Mouse (Mus musculus) C2C12 (cell line): ENCODE data around the gene Ndufaf3. TPM values are rescaled to one million over a fixed set of nuclear protein-coding genes. Genes with fewer than 3 reads are reported as not detected.
A peak's percentile ranks its signal among the peaks of the same experiment; 100 is the strongest.

Experiments
- H3K27me3 ChIP-seq: one replicate; pipeline ENCODE4 v1.6.1; 2011; ENCODE audit not compliant: control insufficient read depth, insufficient read depth, insufficient read length
- H3K36me3 ChIP-seq: one replicate; pipeline ENCODE4 v1.6.1; 2011; ENCODE audit not compliant: control insufficient read depth, insufficient read depth
- H3K4me3 ChIP-seq: one replicate; pipeline ENCODE4 v1.5.1; 2011; ENCODE audit warnings: mild to moderate bottlenecking, control low read depth; ENCODE audit not compliant: poor library complexity, insufficient read depth, severe bottlenecking
- H3K79me2 ChIP-seq: one replicate; pipeline ENCODE4 v1.6.1; 2011; ENCODE audit not compliant: control insufficient read depth, insufficient read depth
- H3K79me3 ChIP-seq: one replicate; pipeline ENCODE4 v1.6.1; 2011; ENCODE audit warnings: low read depth, control low read depth
- H3ac ChIP-seq: one replicate; pipeline ENCODE3; 2011; ENCODE audit warnings: low read depth; ENCODE audit not compliant: control insufficient read depth, insufficient read length
- CEBPB ChIP-seq: IDR thresholded peaks from one replicate; pipeline ENCODE4 v1.6.1; 2011; ENCODE audit warnings: low read depth, mild to moderate bottlenecking, control low read depth, moderate library complexity
- CTCF ChIP-seq: IDR thresholded peaks from one replicate; pipeline ENCODE4 v1.5.1; 2011; ENCODE audit not compliant: control insufficient read depth, insufficient read depth, insufficient read length
- FOSL1 ChIP-seq: IDR thresholded peaks from one replicate; pipeline ENCODE4 v1.8.0; 2011; ENCODE audit warnings: mild to moderate bottlenecking, low read length; ENCODE audit not compliant: poor library complexity, insufficient read depth, severe bottlenecking
- MAX ChIP-seq: IDR thresholded peaks from one replicate; pipeline ENCODE4 v1.6.1; 2011; ENCODE audit warnings: mild to moderate bottlenecking, control low read depth
- MYOD1 ChIP-seq: IDR thresholded peaks from one replicate; pipeline ENCODE4 v1.6.1; 2011; ENCODE audit warnings: low read depth; ENCODE audit not compliant: control insufficient read depth, insufficient read length
- MYOG ChIP-seq: IDR thresholded peaks from one replicate; pipeline ENCODE4 v1.6.1; 2011; ENCODE audit not compliant: control insufficient read depth, insufficient read length; ENCODE audit errors: extremely low read depth
- USF1 ChIP-seq: IDR thresholded peaks from one replicate; pipeline ENCODE4 v1.6.1; 2011; ENCODE audit warnings: low read depth, mild to moderate bottlenecking, control low read depth, moderate library complexity
- polyA plus RNA-seq: library from polyadenylated mRNA; unstranded; fragments of >200 nt; fragmentation: generic; extraction: Trizol; gene quantifications from one replicate; pipeline ENCODE4 v1.2.1, GENCODE M21; 2012; ENCODE audit warnings: missing spikeins

The Ndufaf3 gene
- polyA plus RNA-seq, 1 experiment, result 6.8 TPM

DNA sequence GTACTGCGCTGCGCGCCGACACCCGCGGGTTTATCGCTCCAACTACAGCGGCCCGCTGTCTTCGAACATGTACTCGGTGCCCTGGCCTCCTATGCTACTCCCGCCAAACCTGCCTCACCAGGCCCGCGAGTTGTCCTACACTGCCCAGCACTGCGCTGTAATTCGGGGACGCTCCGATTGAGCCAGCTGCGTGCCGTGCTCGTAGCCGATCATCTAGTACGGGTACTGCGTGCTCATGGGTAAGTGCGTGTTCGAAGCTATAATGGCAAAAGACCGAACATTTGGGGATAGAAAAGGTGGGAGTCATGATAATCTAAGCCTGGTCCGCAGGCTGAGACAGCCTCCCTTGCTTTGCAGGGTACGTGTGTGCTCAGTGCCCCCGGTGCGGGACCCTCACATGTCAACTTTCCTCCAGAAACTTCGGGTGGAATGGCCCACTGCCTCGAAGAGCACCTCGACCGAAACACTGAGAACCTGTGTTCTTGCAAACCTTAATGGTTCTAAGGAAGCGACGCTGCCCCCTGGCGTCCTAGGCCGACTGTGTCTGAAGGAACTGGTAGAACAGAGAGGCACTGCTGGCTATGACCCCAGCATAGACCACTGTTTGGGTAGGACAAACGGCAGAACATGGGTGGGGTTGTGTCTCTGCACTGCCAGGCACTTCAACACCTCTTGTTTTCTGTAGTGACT, 3.1 kb upstream of the Ndufaf3 start:
- no peak for TF ChIP-seq USF1
- peak; percentile 50 for TF ChIP-seq CTCF
- TF ChIP-seq CEBPB, result no peak
- TF ChIP-seq FOSL1, result no peak
- Histone ChIP-seq H3ac (peak overlapping the region; percentile 73), H3K79me3 (peaks cover 5% of the 10 kb centered on the region), H3K27me3 (no peaks in the 10 kb centered on the region), H3K79me2 (peaks cover 11% of the 10 kb centered on the region), H3K4me3 (peak overlapping the region; percentile 49), H3K36me3 (peaks cover 17% of the 10 kb centered on the region)

DNA sequence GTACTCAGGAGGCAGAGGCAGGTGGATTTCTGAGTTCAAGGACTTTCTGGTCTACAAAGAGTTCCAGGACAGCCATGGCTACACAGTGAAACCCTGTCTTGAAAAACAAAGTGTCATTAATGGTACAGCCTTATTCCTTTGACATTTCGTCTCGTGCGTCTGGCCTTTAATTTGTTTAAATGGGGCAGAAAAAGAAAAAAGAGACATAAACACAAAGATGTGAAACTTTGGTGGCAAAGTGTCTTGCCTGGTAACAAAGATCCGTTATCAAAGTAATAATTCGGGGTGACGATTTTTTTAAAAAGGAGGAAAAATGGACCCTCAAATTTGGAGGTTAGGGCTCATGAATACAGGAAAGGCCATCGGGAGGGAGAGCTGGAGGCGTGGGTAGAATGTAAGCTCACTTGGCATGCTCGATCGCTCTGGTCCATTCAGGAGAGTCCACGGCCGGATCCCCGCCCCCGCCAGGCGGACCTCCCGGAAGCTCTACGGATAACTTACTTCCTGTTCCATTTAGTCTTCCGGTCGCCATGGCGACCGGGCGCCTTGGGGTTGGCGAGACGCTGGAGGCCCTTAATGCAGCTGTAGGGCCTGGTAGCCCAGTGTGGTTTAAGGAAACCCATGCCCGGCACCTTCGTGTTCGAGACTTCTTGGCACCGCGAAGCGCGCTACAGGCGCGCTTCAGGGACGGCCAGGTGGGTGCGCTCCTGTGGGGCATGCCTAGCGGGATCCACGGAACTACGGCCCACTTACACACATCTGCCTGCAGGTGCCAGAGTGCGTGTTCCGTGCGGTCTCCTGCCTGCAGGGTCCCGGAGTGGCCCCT, 2.4 kb upstream of the Ndufaf3 start, which contains the start of gene Dalrd3:
Dalrd3 (plus strand) TSS at position 506 of the 826 bp plus-strand sequence.
- Histone ChIP-seq H3K36me3 (peaks cover 24% of the 10 kb centered on the region), H3K79me2 (peaks cover 11% of the 10 kb centered on the region), H3K79me3 (peaks cover 5% of the 10 kb centered on the region), H3K4me3 (peak within 1 kb of the TSS; percentile 49), H3K27me3 (no peaks in the 10 kb centered on the region), H3ac (peak within 1 kb of the TSS; percentile 73)
- TF ChIP-seq MAX (peak; percentile 59), MYOG (no peak), CEBPB (no peak), FOSL1 (no peak), MYOD1 (no peak)

DNA sequence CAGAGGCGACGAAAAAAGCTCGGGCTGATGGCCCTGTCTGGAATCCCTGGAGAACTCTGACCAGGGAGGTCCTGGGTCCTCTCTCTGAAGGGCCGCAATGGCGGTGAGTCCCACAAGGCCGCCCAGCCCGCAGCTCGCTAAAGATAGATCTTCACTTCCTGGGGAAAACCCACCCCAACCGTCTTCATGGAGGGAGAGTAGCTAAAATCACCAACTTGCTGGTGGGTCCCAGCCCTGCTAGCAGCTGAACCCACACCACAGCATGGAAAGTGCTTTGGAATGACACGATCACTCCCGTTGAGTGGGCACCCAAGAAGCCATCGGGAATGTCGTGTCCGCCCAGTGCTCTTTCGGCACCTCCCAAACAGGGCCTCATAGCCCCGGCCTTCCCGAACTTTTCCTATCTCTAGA, 1.3 kb upstream of the Ndufaf3 start:
- H3K79me3 ChIP-seq, result peaks cover 5% of the 10 kb centered on the region
- no peak overlapping the region for H3K4me3 ChIP-seq
- peaks cover 11% of the 10 kb centered on the region for H3K79me2 ChIP-seq
- H3K27me3 ChIP-seq, result no peaks in the 10 kb centered on the region
- H3K36me3 ChIP-seq, result peaks cover 34% of the 10 kb centered on the region
- TF ChIP-seq MYOD1 (no peak), FOSL1 (no peak), CTCF (no peak), USF1 (no peak)
- H3ac ChIP-seq, result no peak overlapping the region

DNA sequence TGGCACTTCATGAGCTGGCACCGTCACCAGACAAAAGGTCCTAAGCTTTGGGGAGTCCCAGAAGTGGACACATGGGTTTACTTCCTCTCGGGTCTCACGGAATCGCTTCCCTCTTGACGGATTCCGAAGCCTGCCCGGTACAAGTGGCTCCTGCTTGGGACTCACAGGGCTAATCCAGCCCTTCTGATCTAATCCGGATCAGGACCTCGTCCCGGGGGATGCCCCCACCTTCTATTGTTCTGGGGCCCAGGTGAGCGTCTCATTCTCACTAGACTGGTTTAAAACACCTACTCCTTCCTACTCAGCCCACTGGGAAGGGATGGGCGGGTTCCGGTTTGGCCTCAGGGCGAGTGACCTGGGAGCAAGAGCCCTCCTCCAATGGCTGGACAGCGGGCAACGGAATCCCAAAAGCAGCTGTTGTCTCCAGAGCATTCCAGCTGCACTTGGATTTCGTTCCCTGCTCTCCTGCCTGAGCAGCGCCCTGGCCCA, 741 bp upstream of the Ndufaf3 start:
- peaks cover 5% of the 10 kb centered on the region for H3K79me3 ChIP-seq
- H3K27me3 ChIP-seq, result no peaks in the 10 kb centered on the region
- H3K36me3 ChIP-seq, result peaks cover 33% of the 10 kb centered on the region
- TF ChIP-seq MAX, result no peak
- H3ac ChIP-seq, result peak overlapping the region; percentile 78
- peak overlapping the region; percentile 41 for H3K4me3 ChIP-seq
- peaks cover 11% of the 10 kb centered on the region for H3K79me2 ChIP-seq

DNA sequence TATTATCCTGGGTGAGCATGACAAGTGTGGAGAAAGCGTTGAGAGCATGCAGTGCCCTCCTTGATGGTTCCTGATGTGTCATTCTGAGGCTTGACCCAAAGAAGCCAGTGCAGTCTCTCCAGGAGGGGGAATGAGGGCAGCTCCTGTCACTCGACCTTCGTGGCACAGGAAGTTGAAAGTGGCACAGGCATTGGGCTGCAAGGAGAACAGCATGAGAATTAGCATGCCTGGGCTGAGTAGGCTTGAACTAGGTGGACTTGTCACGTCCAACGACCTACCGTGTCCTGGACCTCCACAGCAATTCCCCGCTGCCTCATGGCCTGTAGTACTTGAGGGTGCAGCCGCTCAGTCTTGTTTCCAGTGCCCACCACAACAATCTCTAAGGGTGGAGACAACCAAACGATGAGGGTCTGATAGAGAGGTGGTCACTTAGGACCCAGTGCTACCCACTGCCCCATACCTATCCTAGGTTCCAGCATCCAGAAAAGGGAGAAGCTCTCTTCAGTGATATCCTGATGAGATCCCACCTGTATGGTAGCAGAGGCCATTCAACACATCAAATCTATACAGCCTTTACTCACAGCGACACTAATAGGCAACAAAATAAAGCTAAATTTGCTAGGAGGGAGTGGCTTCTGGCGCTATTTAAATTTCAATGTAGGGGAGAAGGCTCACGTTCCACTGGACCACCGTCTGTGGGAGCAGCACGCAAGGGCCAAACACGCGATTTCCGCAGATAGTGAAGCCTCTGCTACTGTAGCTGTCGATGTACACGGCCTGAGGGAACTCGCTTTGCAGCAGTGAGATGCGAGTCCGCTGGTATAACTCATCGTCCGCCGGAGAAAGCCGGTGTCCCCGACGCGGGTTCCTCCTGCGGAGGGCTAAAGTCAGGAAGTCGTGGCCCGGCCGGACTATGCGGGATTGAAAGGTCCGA, 1.1 kb downstream of the Ndufaf3 start:
- Histone ChIP-seq H3ac (peak overlapping the region; percentile 69), H3K4me3 (peak overlapping the region; percentile 41), H3K36me3 (peaks cover 41% of the 10 kb centered on the region), H3K27me3 (no peaks in the 10 kb centered on the region), H3K79me2 (peaks cover 28% of the 10 kb centered on the region), H3K79me3 (peaks cover 18% of the 10 kb centered on the region)
- TF ChIP-seq FOSL1, result no peak
- no peak for TF ChIP-seq CTCF
- TF ChIP-seq MYOG, result no peak
- no peak for TF ChIP-seq MAX
- TF ChIP-seq USF1, result no peak
- no peak for TF ChIP-seq MYOD1
- no peak for TF ChIP-seq CEBPB

DNA sequence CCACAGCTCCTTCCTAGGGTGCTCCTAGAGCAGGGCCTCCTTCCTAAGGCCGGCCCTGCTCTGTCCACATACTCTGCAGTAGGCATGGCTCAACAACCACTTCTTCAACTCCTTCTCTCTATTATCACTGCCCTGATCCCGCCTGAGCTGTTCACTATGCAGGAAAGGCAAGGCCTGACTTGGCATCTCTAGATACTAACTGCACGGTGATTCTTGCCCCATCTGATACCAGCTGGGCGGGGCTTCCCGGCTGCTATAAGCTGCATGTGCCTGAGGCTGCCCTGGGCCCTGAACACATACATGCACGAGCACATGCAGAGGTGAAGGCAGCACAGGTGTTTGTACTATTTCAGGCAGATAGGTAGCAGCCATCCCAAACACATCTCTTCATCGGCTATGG, 3.1 kb downstream of the Ndufaf3 start:
- peaks cover 37% of the 10 kb centered on the region for H3K79me2 ChIP-seq
- peaks cover 48% of the 10 kb centered on the region for H3K36me3 ChIP-seq
- no peak overlapping the region for H3K4me3 ChIP-seq
- H3K79me3 ChIP-seq, result peaks cover 24% of the 10 kb centered on the region
- TF ChIP-seq CTCF, result no peak
- TF ChIP-seq USF1, result no peak
- TF ChIP-seq MAX, result no peak
- TF ChIP-seq MYOD1, result no peak
- no peak for TF ChIP-seq FOSL1
- TF ChIP-seq MYOG, result no peak
- no peak for TF ChIP-seq CEBPB
- H3K27me3 ChIP-seq, result no peaks in the 10 kb centered on the region
- no peak overlapping the region for H3ac ChIP-seq
